Mouse (Mus musculus): ENCODE data around the gene Cmpk1.

Cmpk1 gene

DNA sequence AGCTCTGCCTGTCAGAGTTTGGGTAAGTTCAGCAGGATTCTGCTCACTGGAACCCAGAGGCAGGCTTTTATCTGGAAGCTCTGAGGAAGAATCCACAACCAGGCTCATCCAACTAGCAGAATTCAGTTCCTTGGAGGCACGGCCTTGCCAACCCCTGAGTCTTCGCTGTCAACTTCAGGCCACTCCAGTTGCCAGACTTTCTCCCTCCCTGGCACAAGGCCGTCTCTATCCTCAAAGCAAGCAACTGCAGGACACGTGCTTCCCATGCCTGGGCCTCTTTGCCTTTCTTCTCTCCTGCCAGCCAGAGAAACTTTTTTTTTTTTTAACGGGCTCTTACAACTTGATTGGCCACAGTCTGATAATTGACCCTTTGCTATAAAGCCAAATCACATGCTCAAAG lies 42.0 kb downstream of the Cmpk1 start:
- DNase-seq (ENCODE audit: low read depth), result no peak

DNA sequence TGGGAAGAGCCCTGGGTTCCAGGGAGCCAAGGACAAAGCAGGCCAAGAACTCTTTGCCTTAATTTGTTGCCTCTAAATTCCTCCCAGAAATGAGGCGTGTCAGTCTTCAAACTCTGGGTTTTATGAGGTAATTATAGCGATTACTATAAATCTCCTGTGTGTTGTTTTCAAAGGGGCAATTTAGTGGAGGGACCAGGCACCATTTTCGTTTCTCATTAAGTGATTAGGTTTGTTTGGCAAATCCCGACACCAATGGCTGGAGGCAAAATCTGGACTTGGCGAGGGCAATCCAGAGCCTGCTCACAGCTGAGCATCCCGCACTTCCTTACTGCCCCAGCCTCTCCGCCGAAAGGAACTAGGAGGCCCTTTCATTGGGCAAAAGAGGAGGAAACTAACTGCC lies 44.5 kb downstream of the Cmpk1 start:
- DNase-seq (ENCODE audit: low read depth), result no peak

DNA sequence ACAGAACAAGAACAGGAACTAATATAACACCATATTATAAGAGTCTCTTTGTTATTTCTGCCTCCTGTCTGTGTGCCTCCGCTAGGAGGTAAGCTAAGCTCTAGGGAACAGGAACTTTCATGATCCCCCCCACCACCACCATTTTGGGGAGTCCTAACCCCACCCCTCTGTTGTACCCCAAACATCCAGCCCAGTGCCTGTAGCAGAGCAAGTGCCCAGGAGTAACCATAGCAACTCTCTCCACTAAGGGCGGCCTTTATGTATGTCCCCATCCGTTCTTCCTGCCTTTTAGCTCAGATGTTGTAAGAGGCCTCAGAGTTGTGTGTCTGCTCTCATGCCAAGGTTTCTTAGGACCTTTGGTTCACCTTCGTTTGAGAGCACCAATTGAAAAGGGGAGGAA lies 44.9 kb downstream of the Cmpk1 start:
- DNase-seq (ENCODE audit: low read depth), result no peak

DNA sequence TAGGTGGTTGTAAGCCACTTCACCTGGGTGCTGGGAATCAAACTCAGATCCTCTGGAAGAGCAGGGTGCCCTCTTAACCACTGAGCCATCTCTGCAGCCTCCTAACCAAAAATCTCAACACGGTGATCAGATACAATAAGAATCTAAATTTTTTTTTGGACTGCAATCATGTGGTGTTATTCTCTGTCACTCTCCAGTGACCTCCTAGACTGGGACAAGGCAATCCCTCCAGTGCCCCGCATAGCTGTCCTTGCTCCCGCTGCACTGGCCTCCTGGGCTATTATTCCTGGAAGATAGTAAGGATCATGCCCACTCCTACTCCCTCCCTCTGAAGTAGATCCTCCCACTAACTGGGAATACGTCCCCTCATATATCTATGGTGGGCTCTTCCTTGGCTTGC lies 45.7 kb downstream of the Cmpk1 start:
- DNase-seq (ENCODE audit: low read depth), result no peak

DNA sequence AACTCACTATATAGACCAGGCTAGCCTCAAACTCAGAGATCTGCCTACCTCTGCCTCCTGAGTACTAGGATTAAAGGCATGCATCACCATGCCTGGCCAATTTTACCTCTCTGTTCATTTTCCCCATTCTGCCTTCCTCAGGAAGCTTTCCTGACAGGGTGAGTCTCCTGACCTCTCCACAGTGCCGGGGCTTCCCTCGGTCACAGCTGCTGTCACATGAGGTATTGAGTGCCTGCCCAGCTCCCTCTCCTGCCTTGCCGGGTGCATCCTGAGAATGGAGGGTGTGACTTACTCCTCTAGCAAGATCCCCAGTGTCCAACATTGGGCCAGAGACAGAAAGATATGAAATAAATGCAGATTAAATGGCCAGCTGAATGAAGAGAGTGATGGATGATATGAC lies 48.8 kb downstream of the Cmpk1 start:
- no peak for DNase-seq (ENCODE audit: low read depth)

DNA sequence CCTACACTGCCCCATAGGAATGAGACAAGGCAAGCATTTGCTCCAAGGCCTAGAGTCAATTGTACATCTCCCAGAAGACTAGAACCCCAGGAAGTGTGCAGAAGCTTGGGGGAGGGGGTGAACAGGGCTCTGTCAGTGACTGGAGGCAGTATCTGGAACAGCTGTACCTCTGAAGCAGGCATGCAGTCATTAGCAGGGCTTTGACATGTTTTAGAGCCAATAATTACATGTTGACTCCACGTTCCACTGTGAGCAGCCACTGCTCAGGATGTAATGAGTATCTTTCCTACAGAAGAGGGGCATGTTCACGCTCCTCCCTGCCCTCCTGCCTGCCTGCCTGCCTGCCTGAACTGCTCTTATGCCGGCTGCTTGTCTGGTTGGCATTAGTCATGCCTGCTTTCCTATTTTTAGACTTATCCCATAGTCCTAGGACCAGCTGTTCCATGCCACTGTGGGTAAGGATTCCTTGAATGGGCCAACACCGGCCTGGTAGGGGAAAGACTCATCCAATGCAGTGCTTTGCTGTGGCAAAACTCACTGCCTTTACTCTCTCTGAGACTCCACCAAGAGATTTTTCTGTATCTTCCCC lies 49.5 kb downstream of the Cmpk1 start:
- peak; percentile 42 for DNase-seq (ENCODE audit: low read depth)

DNA sequence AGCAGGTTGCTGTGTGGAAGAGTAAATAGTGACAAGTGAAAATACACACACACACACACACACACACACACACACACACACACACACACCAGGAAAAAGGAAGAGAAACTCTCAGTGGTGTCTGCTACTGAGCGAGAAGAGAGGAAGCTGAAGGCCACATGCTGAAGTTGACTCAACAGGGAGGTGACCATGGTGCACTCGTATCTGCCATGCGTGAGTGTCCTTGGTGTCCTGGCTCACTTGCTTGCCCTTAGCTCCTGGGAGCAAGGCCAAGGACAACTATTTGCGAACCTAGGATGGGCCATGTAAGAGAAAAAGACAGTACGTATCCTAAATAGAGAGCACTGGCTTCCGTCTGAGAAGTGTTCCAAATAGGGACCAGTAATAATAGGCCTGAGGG lies 52.9 kb downstream of the Cmpk1 start:
- no peak for DNase-seq (ENCODE audit: low read depth)

DNA sequence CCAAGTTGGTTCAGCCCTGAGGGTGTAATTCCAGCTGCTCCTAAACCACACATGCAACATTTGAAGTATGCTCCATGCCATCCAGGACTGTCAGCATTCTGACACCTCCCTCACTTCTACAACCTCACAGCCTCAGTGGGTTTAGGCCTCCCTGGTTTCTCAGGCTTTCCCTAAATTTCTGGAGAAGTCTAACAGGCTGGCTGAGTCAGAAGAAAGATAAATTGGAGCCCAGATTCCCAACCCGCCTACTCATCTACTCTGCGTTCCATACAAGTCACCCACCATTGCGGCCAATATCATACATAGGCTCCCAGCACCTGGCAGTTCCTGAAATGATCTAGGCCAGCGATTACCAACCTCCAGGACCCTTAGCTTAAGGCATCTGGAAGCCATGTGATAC lies 54.3 kb downstream of the Cmpk1 start:
- DNase-seq (ENCODE audit: low read depth), result no peak

DNA sequence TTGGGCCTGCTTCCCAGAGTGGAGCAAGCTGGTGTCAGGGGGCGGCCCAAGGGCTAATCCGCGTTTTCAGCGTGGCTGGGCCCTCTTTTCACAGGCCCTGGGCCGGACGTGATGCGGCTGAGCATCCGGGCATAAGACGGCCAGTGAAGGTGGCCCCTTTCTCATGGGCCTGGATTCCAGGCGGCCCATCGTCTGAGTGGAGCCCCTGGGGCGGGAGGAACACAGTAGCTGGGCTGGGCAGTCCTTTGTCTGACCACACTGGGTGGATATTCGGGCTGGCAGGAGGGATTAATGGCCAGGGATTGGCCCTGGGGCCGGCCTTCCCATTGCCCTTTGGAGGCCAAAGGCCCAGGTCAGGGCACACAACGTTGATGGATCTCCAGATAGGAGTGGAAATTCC lies 57.9 kb downstream of the Cmpk1 start:
- no peak for DNase-seq (ENCODE audit: low read depth)

DNA sequence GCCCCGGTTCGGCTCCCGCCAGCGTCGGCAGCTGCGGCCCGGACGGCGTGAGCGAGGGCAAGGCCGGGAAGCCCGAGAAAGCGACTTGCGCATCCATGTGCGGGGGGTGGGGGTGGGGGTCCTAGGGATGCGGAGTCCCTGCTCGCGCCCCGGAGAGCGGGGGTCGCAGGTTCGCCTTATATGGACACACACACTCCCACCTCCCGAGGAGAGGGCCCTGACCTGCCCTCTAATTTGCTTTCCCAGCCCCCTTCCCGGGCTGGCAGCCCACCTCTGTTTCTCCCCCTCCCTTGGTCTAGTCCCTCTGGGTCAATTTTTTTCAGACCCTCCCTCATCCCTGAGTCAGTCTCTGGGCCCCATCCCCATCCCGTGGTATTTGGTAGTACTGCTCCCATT lies 61.1 kb downstream of the Cmpk1 start, which contains the start of gene Foxe3:
TSS of gene Foxe3 (minus strand) at position 97 of the 396 bp plus-strand sequence.
- DNase-seq (ENCODE audit: low read depth), result no peak

DNA sequence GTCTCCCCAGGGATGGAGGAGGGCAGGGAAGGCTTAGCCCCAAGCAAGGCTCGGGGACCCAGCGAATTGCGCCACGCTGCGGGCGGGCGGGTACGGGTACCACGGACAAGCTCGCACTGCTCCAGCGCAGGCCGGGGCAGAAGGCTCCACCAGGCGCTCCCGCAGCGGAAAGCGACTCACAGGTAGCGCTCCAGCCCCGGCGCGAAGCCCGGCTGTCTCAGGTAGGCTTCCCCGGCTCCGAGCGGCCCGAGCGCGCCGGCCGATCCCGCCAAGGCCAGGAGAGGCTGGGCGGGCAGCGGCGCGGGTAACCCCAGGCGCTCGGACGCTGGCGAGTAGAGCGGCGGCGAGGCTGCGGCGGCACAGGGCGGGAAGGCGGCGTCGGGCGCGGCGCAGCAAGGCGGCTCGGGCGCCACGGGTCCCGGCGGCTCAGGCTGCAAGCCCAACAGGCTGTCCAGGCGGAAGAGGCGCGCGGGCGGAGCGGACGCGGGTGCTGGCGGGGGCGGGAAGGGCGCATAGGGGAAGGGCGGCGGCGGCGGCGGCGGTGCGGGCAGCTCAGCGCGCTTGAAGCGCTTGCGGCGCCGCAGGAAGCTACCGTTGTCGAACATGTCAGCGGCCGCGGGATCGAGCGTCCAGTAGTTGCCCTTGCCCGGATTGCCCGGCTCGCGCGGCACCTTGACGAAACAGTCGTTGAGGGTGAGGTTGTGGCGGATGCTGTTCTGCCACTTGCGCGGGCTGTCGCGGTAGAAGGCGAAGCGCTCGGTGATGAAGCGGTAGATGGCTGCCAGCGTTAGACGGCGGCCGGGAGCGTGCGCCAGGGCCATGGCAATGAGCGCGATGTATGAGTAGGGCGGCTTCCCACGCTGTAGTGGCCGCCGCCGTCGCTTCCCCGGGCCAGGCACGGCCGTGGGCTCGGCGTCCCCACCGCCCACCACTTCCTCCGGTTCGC lies 61.8 kb downstream of the Cmpk1 start:
- DNase-seq (ENCODE audit: low read depth), result no peak

DNA sequence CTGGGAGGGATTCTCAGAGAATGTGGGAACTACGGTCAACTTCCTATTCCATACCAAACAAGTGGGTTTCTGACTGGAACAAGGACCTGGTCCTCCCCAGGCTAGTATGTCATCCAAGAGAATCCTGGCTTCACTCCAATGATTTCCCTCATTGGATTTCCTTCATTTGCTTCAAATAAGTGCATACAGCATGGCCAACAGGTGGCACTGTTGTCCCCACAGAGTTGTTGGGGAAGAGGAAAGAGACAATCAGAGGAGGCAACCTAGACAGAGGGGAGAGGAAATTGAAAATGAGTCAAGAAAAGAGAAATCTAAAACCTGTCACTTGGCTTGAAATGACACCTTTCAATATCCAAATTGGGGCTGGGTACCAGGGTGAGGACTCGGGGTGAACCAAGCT lies 70.0 kb downstream of the Cmpk1 start:
- peak; percentile 90 for DNase-seq (ENCODE audit: low read depth)

DNA sequence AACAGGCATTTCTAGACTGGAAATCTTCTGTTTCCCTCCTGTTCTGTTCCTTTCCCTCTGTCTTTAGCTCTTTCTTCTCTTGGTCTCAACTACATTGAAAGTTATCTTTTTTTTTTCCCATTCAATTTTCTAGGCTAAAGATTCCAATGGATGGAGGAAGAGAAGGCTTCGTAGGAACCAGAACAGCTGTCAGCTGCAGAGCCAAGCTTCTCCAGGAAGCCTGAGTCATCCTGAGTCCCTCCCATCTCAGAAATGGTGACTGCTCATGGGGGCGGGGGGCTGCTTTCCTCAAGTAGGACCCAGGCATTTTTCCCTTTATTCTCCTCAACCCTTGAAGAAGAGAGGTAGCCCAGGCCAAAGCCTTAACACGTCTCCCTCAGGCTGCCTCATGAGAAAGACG lies 71.0 kb downstream of the Cmpk1 start:
- no peak for DNase-seq (ENCODE audit: low read depth)

DNA sequence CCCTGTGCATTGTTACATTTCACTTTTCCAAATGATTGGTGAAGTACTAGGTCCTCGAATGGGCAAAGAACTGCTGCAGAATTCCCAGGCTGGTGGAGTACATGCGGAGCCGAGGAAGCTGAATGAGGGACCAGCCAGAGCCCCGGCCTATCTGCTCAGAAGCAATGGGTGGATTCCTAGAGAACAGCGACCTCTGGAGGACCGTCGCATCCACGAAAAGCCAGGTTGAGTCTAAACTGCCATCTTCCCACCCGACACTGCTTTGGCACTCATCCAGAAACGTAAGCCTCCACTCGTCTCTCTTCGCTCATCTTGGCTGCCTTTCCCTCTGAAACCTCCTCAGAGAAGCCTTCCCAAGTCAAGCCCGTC lies 73.5 kb downstream of the Cmpk1 start:
- peak; percentile 50 for DNase-seq (ENCODE audit: low read depth)

DNA sequence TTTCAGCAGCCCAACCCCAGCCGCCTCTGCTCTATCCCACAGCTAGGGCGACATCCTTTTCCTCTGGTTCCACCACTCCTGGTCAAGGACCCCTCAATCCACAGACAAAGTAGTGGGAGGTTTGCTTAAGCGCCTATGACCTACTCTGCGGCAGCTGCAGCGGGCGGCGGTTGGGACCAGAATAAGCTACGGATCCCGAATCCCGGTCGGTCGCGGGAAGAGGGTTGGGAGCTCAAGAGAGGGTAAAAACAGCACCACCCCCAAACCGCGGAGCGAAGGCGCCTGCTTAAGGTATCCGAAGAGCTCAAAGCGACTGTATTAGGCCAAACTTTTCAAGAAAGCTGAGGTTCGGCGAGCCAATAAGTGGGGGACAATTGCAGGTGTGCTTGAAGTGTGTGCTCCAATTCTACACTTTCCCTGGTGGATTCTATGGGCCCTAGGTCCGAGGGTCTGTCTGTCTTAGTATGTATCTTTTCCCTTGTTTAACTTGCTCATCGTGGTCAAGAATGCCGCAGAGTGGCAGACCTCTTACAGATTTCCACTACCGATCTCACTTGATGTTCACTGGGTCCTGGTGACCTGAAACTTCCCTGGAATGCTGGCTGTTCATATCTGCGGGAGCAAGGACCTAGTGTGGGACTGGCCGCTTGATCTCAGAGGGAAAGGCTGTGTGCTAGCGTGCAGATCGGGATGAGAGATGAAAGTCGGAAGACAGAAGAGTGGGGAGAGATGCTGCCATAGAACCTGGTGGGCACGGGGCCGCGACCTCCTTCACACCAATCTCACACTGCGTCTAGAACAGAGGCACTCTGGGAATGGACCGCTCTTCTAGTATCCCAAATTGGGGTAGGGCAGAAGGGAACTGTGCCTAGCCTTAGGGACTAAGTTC lies 74.1 kb downstream of the Cmpk1 start:
- DNase-seq (ENCODE audit: low read depth), result no peak

DNA sequence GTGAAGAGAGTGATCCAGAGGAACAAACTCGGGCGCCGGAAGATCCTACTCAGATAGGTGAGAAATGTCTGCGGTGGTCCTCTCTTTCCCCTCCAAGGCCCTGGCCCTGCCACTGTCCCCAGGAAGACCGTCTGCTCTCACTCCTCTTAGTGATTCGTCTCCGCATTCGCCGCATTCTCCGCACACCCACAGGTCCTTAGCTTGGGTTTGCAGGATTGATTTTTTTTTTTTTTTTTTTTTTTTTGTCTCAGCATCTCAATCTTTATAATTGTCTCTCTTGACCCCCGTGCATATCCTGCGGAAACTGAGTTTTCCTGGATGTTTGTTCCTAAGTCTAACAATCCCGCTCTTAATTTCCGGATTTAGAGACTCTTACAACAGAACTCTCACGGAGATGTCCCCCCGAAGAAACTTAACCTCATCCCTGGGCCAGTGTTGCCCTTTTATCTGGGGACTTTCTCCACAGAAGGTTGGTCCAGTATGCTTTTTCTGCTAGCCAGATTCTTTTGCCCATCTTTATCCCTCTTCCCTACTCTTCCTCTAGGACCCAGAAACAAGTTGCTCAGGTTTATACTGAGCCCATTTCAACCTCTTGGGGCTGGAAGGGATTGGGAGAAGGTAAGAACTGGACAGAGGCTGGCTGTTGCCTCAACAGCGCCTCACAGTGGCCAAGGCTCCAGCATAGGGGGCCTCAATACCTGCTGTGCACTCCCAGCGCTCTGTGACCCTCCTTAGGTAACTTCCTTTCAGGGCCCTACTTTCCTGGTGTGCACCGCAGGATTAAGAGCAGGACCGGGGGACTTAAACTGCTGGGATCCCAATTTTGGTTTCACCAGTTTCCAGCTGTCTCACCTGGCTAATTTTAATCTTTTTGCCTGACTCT lies 77.2 kb downstream of the Cmpk1 start:
- DNase-seq (ENCODE audit: low read depth), result peak; percentile 90

Data from NIH3T3 (cell line).